17 mouse cellular contexts compared by ENCODE assay signal in genomic region chr16:24635381-24635919, GRCm38 (mm10).
DNase-seq lines count a peak whose midpoint lies in the region; ATAC-seq lines count a peak whose summit lies in the region.
"Had no signal": no experiment of that assay in that cellular context is flagged by ENCODE, and none has a peak within 500 bp of the region (broad histone marks: within the 10 kb centered on the region; RNA-seq: fewer than 3 reads in every experiment).

No protein-coding gene starts in this region.

- peak; percentile 43 for ATAC-seq in activated CD4-positive, CD25-positive, alpha-beta regulatory T cell, adult 4 months
- ATAC-seq: intestine, embryonic 16.5 days had no signal

- DNase-seq in CD4-positive, CD25-positive, alpha-beta regulatory T cell, adult 2 months (ENCODE audit: low read depth, low spot score), result peak; percentile 36
- peak; percentile 61 for DNase-seq in cerebellum, adult 8-10 months
- peak; percentile 64 to 67 for DNase-seq in cerebellum, postnatal 36 days
- no peak for DNase-seq in thymus, postnatal 25 days
- no peak for DNase-seq in gastrocnemius, adult 18-20 months (ENCODE audit: low spot score)
- no peak for DNase-seq in kidney, adult 8-10 months
- DNase-seq: adrenal gland, postnatal 36 days; B cell, adult 2 months; heart, postnatal 4 days; kidney, postnatal 36 days; liver, embryonic 13.5 days; lung, adult 2 months; lung, postnatal 14 days; right cerebral cortex, postnatal 25 days; spleen, adult 18-20 months had no signal

Comparison
In these comparisons a context has a peak if more than half of its experiments do, and no peak if none do; other contexts are left out.
1. DNase-seq: peak in CD4-positive, CD25-positive, alpha-beta regulatory T cell, adult 2 months (single experiment), cerebellum, adult 8-10 months (single experiment) and cerebellum, postnatal 36 days (2 of 2); none in thymus, postnatal 25 days (single experiment), gastrocnemius, adult 18-20 months (single experiment) and kidney, adult 8-10 months (0 of 2).